Mouse (Mus musculus): ENCODE measurements around the gene Ahdc1.

DNA sequence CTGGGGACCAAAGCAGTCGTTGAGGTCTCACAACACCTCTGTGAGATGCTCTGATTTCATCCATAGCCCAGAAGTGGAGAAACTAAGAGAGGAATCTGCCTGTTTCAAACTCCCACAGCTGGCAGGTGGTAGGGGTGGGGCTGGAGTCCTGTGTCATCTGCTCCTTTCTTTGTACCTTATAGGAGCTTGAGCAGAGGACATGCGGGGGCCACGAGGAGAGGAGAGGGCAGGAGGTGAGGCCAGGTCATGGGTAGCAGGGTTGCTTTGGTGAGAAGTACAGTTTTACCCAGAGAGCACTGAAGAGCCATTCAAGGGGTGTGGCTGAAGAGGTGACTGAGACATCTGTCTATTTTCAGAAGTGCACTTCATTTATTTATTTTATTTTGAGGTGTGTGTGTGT is 103.7 kb downstream of the Ahdc1 start:
- no peak for TF ChIP-seq POLR2A (IDR thresholded peaks at IDR 0.05; ENCODE audit: borderline replicate concordance, extremely low read depth, low read depth, low read length)
- TF ChIP-seq CTCF (IDR thresholded peaks at IDR 0.05; ENCODE audit: insufficient read depth, low read length) = no peak

Data from lung, adult 2 months (tissue).